Mouse (Mus musculus) urinary bladder, postnatal 36 days (tissue): ENCODE data around the gene Pde4dip.

Experiments
- DNase-seq, 2 experiments: peaks; one replicate each; pipeline ENCODE4 v3.0.0; 2022; ENCODE audit warnings: low spot score in 2 of 2, mixed read lengths in 1 of 2

The Pde4dip gene

DNA sequence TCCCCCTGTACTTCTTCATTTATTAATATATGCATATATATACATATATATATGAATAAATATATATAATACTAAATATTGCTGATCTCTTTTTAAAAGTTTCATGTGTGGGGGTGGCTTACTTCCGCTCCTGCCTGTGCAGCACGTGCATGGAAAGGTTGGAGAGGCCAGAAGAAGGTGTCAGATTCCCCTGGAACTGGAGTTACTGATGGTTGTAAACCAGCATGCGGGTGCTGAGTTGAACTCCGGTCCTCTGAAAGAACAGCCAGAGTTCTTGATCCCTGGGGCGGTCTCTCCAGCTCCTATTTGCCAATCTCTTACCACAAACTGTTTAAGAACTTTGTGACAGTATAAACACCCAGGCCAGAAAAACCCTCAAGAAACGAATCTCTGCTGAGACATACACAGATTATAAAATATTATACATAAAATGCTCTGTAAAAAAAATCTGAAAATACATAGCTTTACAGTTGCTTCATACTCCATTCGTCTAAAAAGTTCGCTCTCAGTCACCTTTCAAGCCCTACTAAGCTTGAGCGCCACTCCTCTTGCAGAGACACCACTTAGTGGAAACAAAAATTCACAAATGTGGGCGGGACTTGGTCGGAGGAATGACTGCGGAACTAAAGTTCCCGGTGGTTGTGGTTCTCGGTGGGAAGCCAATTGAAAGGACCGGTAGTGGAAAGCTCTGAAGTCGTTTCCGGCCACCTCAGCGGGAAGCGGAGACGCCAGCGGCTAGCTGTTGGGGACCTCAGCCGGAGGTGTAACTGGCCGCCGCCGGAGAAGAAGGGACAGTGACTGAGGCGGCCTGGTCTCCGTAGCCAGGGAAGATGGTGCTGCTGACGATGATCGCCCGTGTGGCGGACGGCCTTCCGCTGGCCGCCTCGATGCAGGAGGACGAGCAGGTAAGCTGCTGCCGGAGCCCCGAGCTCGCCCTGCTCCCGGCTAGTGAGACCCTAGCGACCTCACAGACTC lies 12.3 kb upstream of the Pde4dip start, which contains the start of gene Sec22b:
Sec22b (plus strand) TSS at position 675 of the 975 bp plus-strand sequence.
- peak; percentile 87 for DNase-seq

GRCm38 (mm10) chr3:97898381-97898780 lies 9.9 kb upstream of the Pde4dip start:
- DNase-seq, result no peak

DNA sequence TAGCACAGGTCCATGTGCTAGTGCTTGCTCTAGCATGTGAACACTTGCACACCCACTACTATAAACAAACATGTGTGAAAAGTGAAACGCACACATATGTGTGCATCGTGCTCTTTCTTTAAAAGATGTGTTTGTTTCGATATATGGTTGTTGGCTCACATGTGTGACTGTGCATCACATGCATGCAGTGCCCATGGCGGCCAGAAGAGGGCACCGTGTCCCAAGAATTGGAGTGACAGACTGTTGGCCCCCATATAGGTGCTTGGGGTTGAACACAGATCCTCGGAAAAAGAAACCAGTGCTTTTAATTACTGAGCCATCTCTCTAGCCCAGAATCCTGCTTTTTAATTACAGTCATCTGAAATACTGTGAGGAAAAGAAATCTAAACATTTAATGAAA lies 6.2 kb upstream of the Pde4dip start:
- no peak for DNase-seq

DNA sequence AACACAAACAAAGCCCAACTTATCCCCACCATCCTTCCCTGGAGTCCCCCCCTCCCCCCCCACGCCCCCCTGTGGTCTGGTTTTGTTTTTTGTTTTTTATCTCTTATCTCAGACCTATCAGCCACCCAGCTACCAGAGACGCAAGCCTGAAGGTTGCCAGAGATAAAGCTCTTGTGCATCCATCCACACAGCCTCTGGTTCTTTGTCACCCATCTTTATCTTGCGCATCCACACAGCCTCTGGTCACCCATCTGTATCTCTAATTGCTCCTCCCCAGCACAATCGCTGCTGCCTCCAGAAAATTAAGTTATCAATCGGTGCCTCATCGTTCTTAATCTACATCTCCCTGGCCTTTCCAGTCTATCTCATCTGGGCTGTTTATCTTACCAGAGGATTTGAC lies 1.7 kb upstream of the Pde4dip start:
- no peak for DNase-seq

DNA sequence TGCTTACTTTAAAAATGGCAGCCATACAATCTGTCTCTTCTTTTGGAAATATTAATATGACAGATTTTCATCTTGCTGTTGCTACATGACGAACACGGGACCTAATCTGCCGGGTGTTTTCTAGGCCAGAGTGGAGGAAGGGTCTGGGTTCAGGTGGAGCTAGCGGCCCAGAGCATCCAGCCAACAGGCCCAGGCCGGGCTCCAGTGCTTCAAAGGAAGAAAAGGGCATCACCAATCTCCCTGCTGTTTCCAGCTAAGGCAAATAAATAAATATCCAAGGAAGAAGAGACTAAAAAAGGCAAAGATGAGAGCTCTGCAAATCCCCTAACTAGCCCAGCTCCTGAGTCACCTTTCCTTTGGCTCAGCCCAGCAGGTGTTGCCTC lies 731 bp downstream of the Pde4dip start:
- no peak for DNase-seq

- no peak for DNase-seq
Measured at GRCm38 (mm10) chr3:97881576-97881975, 6.9 kb downstream of the Pde4dip start.

GRCm38 (mm10) chr3:97879222-97879621 lies 9.3 kb downstream of the Pde4dip start:
- DNase-seq, result peak; percentile 62 to 74

DNA sequence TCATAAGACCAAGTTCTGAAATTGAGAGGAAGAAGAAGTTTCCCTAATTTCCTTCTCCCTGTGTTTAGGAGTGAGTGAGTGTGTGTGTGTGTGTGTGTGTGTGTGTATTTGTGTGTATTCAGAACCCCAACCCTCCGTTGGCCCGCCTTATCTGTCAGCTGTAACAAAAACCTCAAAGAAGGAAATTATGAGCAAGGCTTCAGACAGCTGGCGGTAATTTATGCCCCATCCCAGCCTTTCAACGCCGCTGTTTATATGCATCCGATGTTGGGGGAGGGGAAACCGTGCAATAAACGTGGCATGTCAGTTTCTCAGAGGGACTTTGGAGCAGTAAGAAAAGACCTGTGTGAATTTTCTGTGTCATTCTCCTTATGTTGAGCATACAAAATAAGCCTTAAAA lies 12.2 kb downstream of the Pde4dip start:
- no peak for DNase-seq

DNA sequence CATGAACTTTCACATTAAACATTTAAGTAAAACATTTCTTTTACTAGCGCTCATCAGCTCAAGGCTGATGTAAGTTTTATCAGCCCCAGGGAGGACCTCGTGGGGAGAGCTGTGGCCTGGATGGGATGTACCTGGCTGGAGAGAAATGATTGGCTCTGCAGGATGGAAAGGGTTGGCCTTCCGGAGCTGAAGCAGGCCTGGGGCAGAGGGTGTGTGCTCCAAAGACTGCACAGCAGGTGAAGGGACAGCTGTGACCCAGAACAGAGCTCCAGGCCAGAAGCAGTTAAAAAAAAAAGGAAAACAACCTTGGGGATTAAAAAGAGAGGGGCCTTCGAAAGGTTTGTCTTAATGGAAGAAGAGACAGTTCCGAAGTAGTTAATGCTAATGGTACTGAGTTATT lies 13.7 kb downstream of the Pde4dip start:
- DNase-seq, result no peak

GRCm38 (mm10) chr3:97869730-97870129 lies 18.8 kb downstream of the Pde4dip start:
- no peak for DNase-seq

- DNase-seq, result no peak
Measured at GRCm38 (mm10) chr3:97868733-97869132, 19.8 kb downstream of the Pde4dip start.

DNA sequence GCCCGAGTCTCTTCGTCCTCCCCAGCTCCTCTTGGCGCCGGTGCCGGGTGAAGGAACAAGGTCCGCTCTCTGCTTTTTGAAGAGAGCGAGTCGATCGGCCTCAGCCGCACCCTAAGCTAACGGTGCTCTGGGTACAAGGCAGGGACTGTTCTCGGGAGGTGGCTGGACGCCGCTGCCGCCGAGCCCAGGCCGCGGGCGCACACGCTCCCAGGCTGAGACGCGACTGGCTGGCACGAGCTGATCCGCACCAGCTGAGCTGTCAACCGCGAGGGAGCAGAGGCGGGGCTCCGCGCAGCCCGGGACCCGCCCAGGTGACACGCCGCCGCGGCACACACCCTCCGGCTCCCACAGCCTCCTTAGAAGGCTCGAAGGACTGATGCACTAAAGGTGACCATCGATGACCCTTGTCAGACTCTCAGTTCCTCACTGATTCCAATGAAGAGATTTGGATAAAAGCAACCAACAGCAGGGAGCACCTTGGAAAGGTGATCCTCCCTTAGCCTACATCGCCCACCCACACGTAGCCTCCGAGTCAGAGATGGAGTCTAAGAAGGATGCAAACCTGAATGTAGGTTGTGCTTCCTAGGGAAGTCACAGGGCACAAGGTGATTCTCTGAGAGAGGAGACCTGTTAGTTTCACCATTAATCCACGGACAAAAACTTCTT lies 20.4 kb downstream of the Pde4dip start:
- DNase-seq, result peak; percentile 31 to 59

DNA sequence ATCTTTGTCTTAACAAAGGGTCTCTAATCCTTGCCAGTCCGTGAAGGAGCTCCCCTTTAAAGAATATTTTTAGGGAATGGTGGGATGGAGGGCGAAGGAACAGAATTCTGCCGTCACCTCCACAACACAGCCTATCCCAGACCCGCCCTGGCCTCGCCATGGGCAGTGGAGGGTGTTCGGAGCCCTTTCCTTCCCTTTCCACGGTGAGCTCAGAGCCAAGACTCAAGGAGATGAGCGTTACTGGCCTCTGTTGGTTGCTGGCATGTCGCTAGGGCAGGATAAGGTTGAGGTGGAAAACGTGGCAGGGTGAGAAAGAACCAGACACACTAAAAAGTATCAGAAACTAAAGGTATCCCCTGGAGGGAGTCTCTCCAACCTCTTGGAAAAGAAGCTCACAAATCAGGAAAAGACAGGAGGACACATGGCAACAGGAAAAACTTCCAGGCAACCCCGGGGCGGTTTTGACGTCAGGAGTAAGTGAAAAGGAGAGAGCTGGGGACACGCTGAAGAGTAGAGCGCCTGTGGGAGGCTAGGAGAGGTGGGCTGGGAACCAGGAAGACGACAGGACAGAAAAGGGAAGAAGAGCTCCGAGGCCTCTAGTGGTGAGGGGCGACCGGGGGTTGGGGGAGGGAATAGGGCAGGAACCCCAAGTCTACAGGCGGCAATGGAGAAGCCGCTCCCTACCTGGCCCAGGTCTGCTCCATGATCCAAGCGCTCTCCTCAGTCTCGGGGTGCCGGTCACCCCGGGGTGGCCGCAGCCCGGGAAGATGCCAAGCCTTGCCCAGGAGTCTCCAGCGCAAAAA lies 21.1 kb downstream of the Pde4dip start:
- DNase-seq, result no peak

- no peak for DNase-seq
Measured at GRCm38 (mm10) chr3:97866696-97867095, 21.8 kb downstream of the Pde4dip start.

DNA sequence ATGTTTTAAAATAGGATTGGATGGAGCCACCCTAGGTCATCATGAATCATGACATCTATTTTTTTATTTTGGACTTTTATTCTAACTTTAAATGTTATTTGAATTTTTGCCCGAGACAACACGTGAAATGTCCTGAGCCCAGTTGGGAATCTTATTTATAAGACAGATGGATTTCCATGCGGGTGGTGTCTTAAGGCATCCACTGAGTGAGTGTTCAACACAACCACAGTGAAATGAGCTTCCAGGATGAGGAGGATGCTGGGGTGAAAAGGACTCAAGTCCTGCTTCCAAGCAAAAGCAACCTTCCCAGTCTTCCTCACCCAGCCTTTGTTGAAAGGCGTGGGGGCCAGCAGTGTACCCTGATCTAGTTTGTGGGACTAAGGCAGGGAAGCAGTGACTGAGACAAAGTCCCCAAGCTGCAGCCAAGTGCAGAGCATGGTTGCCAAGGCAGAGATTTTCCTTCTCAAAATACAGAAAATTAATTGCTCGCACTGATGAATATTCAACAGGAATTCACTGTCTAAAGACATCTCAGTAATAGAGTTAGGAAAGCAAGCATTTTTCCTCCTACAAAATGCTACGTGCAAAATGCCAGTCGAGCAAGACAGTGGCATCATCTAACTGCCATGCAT lies 27.6 kb downstream of the Pde4dip start:
- no peak for DNase-seq

DNA sequence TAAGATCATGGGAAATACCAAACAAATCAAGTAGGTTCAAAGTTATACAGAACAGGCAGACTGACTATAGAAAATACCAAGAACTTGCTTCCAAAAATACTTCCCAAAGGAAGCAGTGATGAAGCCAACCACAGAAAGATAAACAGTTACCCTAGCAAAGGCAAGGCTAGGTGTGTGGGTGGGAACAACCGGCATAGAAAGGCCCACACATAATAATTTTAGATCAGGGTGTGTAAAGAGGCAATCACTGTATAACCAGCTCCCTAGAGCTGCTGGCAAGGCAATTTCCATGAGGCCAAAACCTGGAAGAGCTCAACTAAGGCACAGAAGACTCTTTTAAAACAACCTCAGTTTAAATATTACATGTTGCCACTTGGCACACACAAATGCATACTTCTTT lies 29.1 kb downstream of the Pde4dip start:
- no peak for DNase-seq

GRCm38 (mm10) chr3:97854575-97855384 lies 33.7 kb downstream of the Pde4dip start:
- DNase-seq, result no peak

DNA sequence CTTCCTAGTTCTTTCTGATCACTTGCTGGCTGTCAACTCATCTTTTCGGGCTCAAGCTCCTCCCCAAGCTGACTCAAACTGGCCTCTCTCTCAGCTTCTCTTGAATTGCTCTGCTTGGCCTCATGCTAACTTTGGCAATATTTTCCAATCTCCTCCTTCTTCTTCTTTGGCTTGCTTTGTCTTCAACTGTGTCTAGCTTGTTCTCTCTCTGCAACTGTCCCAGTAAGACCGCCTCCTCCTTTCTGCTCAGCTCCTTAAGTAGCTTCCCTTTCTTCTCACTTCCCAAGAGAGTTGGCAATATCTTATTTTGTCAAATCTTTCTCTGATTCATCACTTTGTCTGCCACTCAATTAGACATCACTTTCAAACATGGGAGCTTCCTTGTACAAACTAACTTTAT lies 36.7 kb downstream of the Pde4dip start:
- no peak for DNase-seq

GRCm38 (mm10) chr3:97847626-97848025 lies 40.9 kb downstream of the Pde4dip start:
- no peak for DNase-seq

- DNase-seq, result no peak
Measured at GRCm38 (mm10) chr3:97846448-97846847, 42.1 kb downstream of the Pde4dip start.

GRCm38 (mm10) chr3:97844821-97845201 lies 43.7 kb downstream of the Pde4dip start:
- DNase-seq, result no peak
